Mouse (Mus musculus): Measurements from ENCODE around the gene Dctpp1. TPM values are rescaled to one million over a fixed set of nuclear protein-coding genes. Genes with fewer than 3 reads are reported as not detected.

Gene Dctpp1
- polyA plus RNA-seq, 1 experiment from 2014 or later: 252 TPM

DNA sequence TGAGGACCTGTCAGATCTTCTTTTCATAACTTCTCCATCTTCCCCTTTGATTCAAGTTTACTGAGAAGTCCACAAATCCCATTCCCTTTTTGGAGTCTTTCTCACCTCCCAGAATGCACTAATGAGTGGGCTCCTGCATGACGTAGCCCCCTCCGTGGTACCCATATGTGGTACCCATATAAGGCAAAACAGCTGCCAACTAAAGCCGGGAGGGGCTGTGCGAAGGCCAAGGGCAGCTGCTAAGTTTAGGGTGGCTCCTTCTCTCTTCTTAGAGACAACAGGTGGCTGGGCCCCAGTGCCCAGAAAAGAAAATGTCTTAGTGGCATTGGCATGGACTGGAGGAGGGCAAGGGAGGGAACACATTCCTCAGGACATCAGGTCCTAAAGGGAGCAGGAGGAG is 50.2 kb downstream of the Dctpp1 start:
- H3K4me1 ChIP-seq (ENCODE audit: control insufficient read depth, insufficient read depth, low read length): peaks cover 20% of the 10 kb centered on the region
- WGBS: 91% methylated on average over 4 of the region's 4 CpGs
- no peak overlapping the region for H3K27ac ChIP-seq (ENCODE audit: low read depth, low read length)
- H3K4me3 ChIP-seq (ENCODE audit: low read length): no peak overlapping the region
- H3K9ac ChIP-seq (ENCODE audit: low read depth, low read length): no peak overlapping the region
- H3K4me2 ChIP-seq (replicated peaks; ENCODE audit: low read depth, low read length): no peak overlapping the region
- H3K9me3 ChIP-seq (ENCODE audit: control insufficient read depth, low read length): no peaks in the 10 kb centered on the region
- no peaks in the 10 kb centered on the region for H3K27me3 ChIP-seq (ENCODE audit: control insufficient read depth, insufficient read depth, low read length)
- ATAC-seq (ENCODE audit: low FRiP score, low TSS enrichment): no peak
- no peaks in the 10 kb centered on the region; the same call in 1 of the 2 replicates for H3K36me3 ChIP-seq (ENCODE audit: control insufficient read depth, insufficient read depth, low read length)

DNA sequence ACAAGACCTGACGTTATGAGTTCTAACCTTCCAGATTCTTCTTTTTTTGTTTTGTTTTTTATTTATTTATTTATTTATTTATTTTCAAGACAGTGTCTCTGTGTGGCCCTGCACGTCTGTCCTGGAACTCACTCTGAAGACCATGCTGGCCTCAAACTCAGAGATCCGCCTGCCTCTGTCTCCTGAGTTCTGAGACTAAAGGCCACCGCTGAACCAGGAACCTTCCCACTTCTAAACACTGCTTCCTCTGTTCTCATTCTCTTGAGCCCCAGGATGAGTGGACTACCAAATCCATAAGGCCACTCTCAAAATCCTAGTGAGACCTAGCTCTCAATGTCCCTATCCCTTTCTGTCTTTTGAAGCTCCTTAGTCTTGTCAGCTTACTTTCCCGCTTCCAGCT is 50.7 kb downstream of the Dctpp1 start:
- Histone ChIP-seq H3K4me2 (replicated peaks; ENCODE audit: low read depth, low read length) (no peak overlapping the region), H3K4me1 (ENCODE audit: control insufficient read depth, insufficient read depth, low read length) (peaks cover 21% of the 10 kb centered on the region), H3K27me3 (ENCODE audit: control insufficient read depth, insufficient read depth, low read length) (no peaks in the 10 kb centered on the region), H3K36me3 (ENCODE audit: control insufficient read depth, insufficient read depth, low read length) (no peaks in the 10 kb centered on the region; the same call in 1 of the 2 replicates), H3K27ac (ENCODE audit: low read depth, low read length) (no peak overlapping the region), H3K9ac (ENCODE audit: low read depth, low read length) (no peak overlapping the region), H3K9me3 (ENCODE audit: control insufficient read depth, low read length) (no peaks in the 10 kb centered on the region), H3K4me3 (ENCODE audit: low read length) (no peak overlapping the region)
- WGBS: 77% methylated on average over 5 of the region's 5 CpGs
- no peak for ATAC-seq (ENCODE audit: low FRiP score, low TSS enrichment)

DNA sequence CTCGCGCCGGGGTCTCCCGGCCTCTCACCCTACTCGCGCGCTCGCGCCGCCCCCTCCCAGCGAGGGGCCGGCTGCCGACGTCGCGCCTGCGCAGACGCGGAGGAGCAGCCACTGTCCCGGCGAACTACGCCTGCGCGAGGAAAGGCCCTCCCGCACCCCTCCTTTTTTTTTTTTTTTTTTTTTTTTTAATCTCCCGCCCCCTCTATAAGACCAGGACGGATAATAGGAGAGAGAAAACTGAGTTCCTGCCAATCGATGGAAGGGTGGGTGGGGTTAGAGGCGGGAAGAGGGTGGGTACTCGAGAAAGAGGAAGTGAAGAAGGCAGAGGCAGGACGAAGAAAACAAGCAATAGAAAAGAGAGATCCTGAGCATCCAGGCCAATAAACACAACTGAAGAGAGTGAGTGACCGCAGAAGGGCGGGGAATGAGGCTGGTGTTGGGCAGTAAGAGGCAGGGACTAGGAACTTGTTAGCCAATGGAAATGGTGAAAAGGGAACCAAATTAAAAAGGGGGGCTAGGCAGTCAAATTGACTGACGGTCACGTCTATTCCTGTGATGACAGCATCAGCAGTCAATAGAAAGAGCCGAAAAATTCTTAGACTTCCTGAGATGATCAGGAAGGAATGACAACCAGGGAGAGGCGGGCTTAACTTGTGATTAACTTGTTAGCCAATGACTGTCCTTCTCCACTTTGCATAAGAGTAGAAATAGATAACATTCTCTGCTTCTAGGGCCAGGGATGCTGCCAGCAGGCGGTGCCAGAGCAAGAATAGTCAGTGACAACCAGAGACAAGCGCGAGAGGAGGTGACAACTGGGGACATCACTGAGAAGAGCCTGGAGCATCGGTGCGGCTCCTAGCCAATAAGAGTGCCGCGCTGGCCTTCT is 51.7 kb downstream of the Dctpp1 start, which contains the start of gene Mylpf:
Gene Mylpf (plus strand): TSS at position 338 of the 886 bp plus-strand sequence.
- ATAC-seq (ENCODE audit: low FRiP score, low TSS enrichment): peak; percentile 94
- Histone ChIP-seq H3K9me3 (ENCODE audit: control insufficient read depth, low read length) (no peaks in the 10 kb centered on the region), H3K4me2 (replicated peaks; ENCODE audit: low read depth, low read length) (peak within 1 kb of the TSS; percentile 75), H3K4me1 (ENCODE audit: control insufficient read depth, insufficient read depth, low read length) (peaks cover 17% of the 10 kb centered on the region), H3K36me3 (ENCODE audit: control insufficient read depth, insufficient read depth, low read length) (peaks cover 4% of the 10 kb centered on the region; the same call in 1 of the 2 replicates), H3K27ac (ENCODE audit: low read depth, low read length) (peak within 1 kb of the TSS; percentile 85), H3K27me3 (ENCODE audit: control insufficient read depth, insufficient read depth, low read length) (no peaks in the 10 kb centered on the region), H3K9ac (ENCODE audit: low read depth, low read length) (peak within 1 kb of the TSS; percentile 89), H3K4me3 (ENCODE audit: low read length) (peak within 1 kb of the TSS; percentile 87)
- under 1% methylated on average over 44 of the region's 44 CpGs for WGBS

DNA sequence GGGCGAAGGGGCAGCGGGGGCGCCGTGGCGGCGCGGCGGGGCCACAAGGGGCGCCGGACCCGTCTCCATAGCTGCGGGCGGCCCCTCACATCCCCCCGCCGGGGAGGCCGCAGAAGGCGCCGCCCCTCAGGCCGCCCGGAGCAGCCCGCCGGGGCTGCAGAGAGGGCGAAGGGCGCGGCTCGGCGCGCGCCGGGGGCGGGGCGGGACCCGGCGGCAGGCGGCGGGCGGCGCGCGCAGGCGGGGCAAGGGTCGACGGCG is 52.3 kb downstream of the Dctpp1 start, which contains the start of gene Tbc1d10b:
Gene Tbc1d10b (minus strand): TSS at position 174 of the 258 bp plus-strand sequence.
- ATAC-seq (ENCODE audit: low FRiP score, low TSS enrichment): peak; percentile 46; the same call in 1 of the 2 replicates

DNA sequence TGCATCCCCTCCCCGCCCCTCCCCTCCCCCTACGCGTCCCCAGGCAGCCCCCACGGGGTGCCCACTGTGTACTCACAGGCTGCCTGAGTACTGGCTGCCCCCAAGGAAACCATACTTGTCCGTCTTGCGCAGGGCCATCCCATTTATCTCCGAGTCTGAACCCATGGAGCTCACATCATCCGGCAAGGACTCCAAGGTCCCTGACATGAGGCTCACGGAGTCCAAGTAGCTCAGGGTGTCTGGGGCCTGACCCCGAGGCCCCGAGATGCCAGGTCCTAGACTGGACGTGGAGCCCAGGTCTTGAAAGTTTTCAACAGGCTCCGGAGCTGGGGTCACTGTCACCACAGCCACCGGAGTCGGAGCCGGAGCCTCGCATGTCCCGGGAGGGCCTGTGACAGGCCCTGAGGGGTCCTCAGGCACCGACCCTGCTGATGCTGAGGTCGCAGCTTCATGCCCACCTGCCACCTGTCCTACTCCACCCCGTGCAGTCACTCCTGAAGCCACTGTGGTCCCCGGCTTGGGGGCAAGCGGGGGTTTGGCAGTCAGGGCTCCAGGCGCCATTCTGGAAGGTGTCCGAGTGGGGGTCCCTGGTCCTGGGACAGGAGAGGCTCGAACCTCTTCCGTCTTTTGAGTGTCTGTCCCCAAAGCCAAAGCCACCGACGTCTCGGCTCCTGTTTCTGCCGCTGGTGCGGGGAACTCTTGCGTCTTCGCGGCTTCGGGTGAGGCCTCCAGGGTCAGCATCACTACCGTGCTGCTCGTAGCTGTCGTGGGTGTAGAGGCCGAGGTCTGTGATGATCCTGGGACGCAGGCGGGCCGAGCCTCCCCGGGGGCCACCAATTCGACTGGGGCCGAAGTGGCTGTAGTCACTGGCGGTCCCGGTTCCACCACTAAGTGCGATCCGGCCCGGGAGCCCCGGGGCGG is 52.9 kb downstream of the Dctpp1 start:
- H3K4me3 ChIP-seq (ENCODE audit: low read length): peak overlapping the region; percentile 87
- no peaks in the 10 kb centered on the region for H3K9me3 ChIP-seq (ENCODE audit: control insufficient read depth, low read length)
- peak overlapping the region; percentile 75 for H3K4me2 ChIP-seq (replicated peaks; ENCODE audit: low read depth, low read length)
- peaks cover 17% of the 10 kb centered on the region for H3K4me1 ChIP-seq (ENCODE audit: control insufficient read depth, insufficient read depth, low read length)
- H3K36me3 ChIP-seq (ENCODE audit: control insufficient read depth, insufficient read depth, low read length): peaks cover 15% of the 10 kb centered on the region
- ATAC-seq (ENCODE audit: low FRiP score, low TSS enrichment): peak; percentile 7; the same call in 1 of the 2 replicates
- peak overlapping the region; percentile 89 for H3K9ac ChIP-seq (ENCODE audit: low read depth, low read length)
- no peaks in the 10 kb centered on the region for H3K27me3 ChIP-seq (ENCODE audit: control insufficient read depth, insufficient read depth, low read length)
- WGBS: under 1% methylated on average over 51 of the region's 53 CpGs
- peak overlapping the region; percentile 85 for H3K27ac ChIP-seq (ENCODE audit: low read depth, low read length)

More for the DNA sequence above, 52.3 kb downstream of the Dctpp1 start, which contains the start of gene Tbc1d10b:
- Histone ChIP-seq H3K27me3 (ENCODE audit: control insufficient read depth, insufficient read depth, low read length) (no peaks in the 10 kb centered on the region), H3K4me3 (ENCODE audit: low read length) (peak within 1 kb of the TSS; percentile 87), H3K27ac (ENCODE audit: low read depth, low read length) (peak within 1 kb of the TSS; percentile 85), H3K9me3 (ENCODE audit: control insufficient read depth, low read length) (no peaks in the 10 kb centered on the region), H3K4me1 (ENCODE audit: control insufficient read depth, insufficient read depth, low read length) (peaks cover 17% of the 10 kb centered on the region), H3K4me2 (replicated peaks; ENCODE audit: low read depth, low read length) (peak within 1 kb of the TSS; percentile 75), H3K36me3 (ENCODE audit: control insufficient read depth, insufficient read depth, low read length) (peaks cover 9% of the 10 kb centered on the region), H3K9ac (ENCODE audit: low read depth, low read length) (peak within 1 kb of the TSS; percentile 89)
- 1% methylated on average over 33 of the region's 44 CpGs for WGBS

Other genes with a start within 250 kb of the Dctpp1 start
- 7.7 and 9.7 TPM in 2 replicates for gene Mvp, start 246.1 kb downstream of the Dctpp1 start, polyA plus RNA-seq (2014; fragmentation: Nextera tagmentation; extraction: Ambion mirVana)
- gene Pagr1b, start 244.2 kb downstream of the Dctpp1 start, polyA plus RNA-seq (2014; fragmentation: Nextera tagmentation; extraction: Ambion mirVana): 0.31 and 0.38 TPM in 2 replicates
- gene Pagr1a, start 243.4 kb downstream of the Dctpp1 start, polyA plus RNA-seq (2014; fragmentation: Nextera tagmentation; extraction: Ambion mirVana): 41.3 and 89.2 TPM in 2 replicates
- gene Gm42742, start 239.6 kb downstream of the Dctpp1 start, polyA plus RNA-seq (2014; fragmentation: Nextera tagmentation; extraction: Ambion mirVana): 21.8 and 65.4 TPM in 2 replicates
- 4.1 and 9.6 TPM in 2 replicates for gene Prrt2, start 239.5 kb downstream of the Dctpp1 start, polyA plus RNA-seq (2014; fragmentation: Nextera tagmentation; extraction: Ambion mirVana)
- 73.1 and 77.6 TPM in 2 replicates for gene Maz, start 233.7 kb downstream of the Dctpp1 start, polyA plus RNA-seq (2014; fragmentation: Nextera tagmentation; extraction: Ambion mirVana)
- 129 and 151 TPM in 2 replicates for gene Kif22, start 218.2 kb downstream of the Dctpp1 start, polyA plus RNA-seq (2014; fragmentation: Nextera tagmentation; extraction: Ambion mirVana)
- gene Zg16, start 173.4 kb downstream of the Dctpp1 start, polyA plus RNA-seq (2014; fragmentation: Nextera tagmentation; extraction: Ambion mirVana): not detected in 2 replicates
- gene AI467606, start 169.3 kb downstream of the Dctpp1 start, polyA plus RNA-seq (2014; fragmentation: Nextera tagmentation; extraction: Ambion mirVana): 3.5 TPM in 2 replicates
- gene Qprt, start 138.5 kb downstream of the Dctpp1 start, polyA plus RNA-seq (2014; fragmentation: Nextera tagmentation; extraction: Ambion mirVana): 8.9 and 13.0 TPM in 2 replicates
- gene Spn, start 122.9 kb downstream of the Dctpp1 start, polyA plus RNA-seq (2014; fragmentation: Nextera tagmentation; extraction: Ambion mirVana): 0.14 and 0.26 TPM in 2 replicates
- gene Cd2bp2, start 64.7 kb downstream of the Dctpp1 start, polyA plus RNA-seq (2014; fragmentation: Nextera tagmentation; extraction: Ambion mirVana): 41.0 and 57.6 TPM in 2 replicates
- 13.5 and 19.7 TPM in 2 replicates for gene Tbc1d10b, start 52.2 kb downstream of the Dctpp1 start, polyA plus RNA-seq (2014; fragmentation: Nextera tagmentation; extraction: Ambion mirVana)
- 10.3 and 11.2 TPM in 2 replicates for gene Mylpf, start 51.8 kb downstream of the Dctpp1 start, polyA plus RNA-seq (2014; fragmentation: Nextera tagmentation; extraction: Ambion mirVana)
- 23.0 and 26.2 TPM in 2 replicates for gene Zfp553, start 27.6 kb downstream of the Dctpp1 start, polyA plus RNA-seq (2014; fragmentation: Nextera tagmentation; extraction: Ambion mirVana)
- 18.5 and 21.6 TPM in 2 replicates for gene Sept1, start 27.6 kb downstream of the Dctpp1 start, polyA plus RNA-seq (2014; fragmentation: Nextera tagmentation; extraction: Ambion mirVana)
- 59.3 and 94.9 TPM in 2 replicates for gene Zfp771, start 16.4 kb downstream of the Dctpp1 start, polyA plus RNA-seq (2014; fragmentation: Nextera tagmentation; extraction: Ambion mirVana)
- 112 and 132 TPM in 2 replicates for gene Sephs2, start 13.3 kb upstream of the Dctpp1 start, polyA plus RNA-seq (2014; fragmentation: Nextera tagmentation; extraction: Ambion mirVana)
- 0.80 and 1.0 TPM in 2 replicates for gene Itgal, start 35.6 kb upstream of the Dctpp1 start, polyA plus RNA-seq (2014; fragmentation: Nextera tagmentation; extraction: Ambion mirVana)
- 7.0 and 7.6 TPM in 2 replicates for gene Zfp768, start 84.9 kb upstream of the Dctpp1 start, polyA plus RNA-seq (2014; fragmentation: Nextera tagmentation; extraction: Ambion mirVana)
- 5.7 and 8.4 TPM in 2 replicates for gene Zfp747, start 115.3 kb upstream of the Dctpp1 start, polyA plus RNA-seq (2014; fragmentation: Nextera tagmentation; extraction: Ambion mirVana)
- gene 9130019O22Rik, start 126.5 kb upstream of the Dctpp1 start, polyA plus RNA-seq (2014; fragmentation: Nextera tagmentation; extraction: Ambion mirVana): 2.6 and 7.2 TPM in 2 replicates
- gene E430018J23Rik, start 132.9 kb upstream of the Dctpp1 start, polyA plus RNA-seq (2014; fragmentation: Nextera tagmentation; extraction: Ambion mirVana): 5.5 and 8.0 TPM in 2 replicates
- 6.8 and 8.8 TPM in 2 replicates for gene Zfp764, start 146.1 kb upstream of the Dctpp1 start, polyA plus RNA-seq (2014; fragmentation: Nextera tagmentation; extraction: Ambion mirVana)
- gene Zfp688, start 161.4 kb upstream of the Dctpp1 start, polyA plus RNA-seq (2014; fragmentation: Nextera tagmentation; extraction: Ambion mirVana): 26.8 and 27.6 TPM in 2 replicates
- 6.4 and 10.8 TPM in 2 replicates for gene Zfp689, start 188.4 kb upstream of the Dctpp1 start, polyA plus RNA-seq (2014; fragmentation: Nextera tagmentation; extraction: Ambion mirVana)
- 40.9 and 48.4 TPM in 2 replicates for gene Prr14, start 198.9 kb upstream of the Dctpp1 start, polyA plus RNA-seq (2014; fragmentation: Nextera tagmentation; extraction: Ambion mirVana)
- gene Fbrs, start 218.5 kb upstream of the Dctpp1 start, polyA plus RNA-seq (2014; fragmentation: Nextera tagmentation; extraction: Ambion mirVana): 16.1 and 16.7 TPM in 2 replicates